Mouse (Mus musculus): ENCODE data around the gene Ptprm.
"Not testable (repeated sequence)": the region's sequence is repeated elsewhere in the genome, so short reads cannot be mapped to it uniquely, and the experiment has no call there.

Gene Ptprm

DNA sequence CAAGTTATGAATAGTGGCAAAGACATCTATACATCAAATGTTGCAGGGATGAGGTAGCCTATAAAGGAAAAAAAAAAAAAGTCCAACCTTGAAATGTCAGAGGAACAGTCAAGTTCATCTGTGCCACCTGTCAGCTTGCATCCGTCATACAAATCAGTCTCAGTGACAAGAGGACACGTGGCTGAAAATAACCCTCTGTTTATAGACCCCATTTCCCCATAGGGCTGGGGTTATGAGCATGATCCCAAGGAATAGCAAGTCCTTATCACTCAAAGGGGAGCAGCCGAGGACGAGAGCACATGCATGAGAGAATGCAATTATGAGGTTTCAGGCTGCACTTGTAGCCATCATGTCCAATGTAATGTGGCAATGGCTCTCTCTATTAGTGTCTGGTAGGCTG is 482.9 kb downstream of the Ptprm start:
- no peak for DNase-seq (ENCODE audit: low spot score)

DNA sequence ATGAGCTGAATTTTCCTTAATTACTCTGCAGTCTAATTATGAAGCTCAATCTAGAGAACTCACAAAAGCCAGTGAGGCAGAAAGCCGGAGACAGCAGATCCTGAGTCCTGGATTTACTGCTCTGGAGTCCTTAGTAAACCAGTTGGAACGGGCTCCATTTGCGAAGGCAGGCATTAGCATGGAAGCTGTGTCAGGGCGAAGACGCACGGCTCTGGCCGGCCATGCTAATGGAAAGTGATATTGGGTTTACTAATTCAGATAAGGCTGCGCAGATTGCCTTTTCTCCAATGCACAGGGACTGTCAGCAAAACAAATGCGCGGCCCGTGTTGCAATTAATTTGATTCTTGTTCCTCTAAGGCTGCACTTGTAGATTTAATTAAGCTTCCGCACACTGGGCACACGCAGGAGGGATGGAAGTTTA is 484.7 kb downstream of the Ptprm start:
- no peak for DNase-seq (ENCODE audit: low spot score)

DNA sequence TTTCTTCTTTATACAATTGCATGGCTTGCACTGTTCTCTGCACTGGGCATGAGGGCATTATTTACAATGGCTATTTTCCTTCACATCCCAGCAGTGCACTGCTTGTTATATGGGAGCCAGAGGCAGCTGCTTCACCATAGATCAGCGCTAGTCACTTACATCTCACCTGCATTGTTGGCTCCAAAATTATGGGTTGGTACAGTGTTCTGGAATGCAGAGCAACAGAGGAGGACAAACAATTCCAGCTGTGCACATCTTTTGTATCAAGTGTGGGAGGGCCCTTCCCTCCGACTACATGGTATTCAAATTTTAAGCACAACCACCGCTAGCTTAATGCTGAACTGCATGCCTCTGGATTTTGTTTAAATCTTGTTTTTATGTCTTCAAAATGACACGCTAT is 489.8 kb downstream of the Ptprm start:
- no peak for DNase-seq (ENCODE audit: low spot score)

DNA sequence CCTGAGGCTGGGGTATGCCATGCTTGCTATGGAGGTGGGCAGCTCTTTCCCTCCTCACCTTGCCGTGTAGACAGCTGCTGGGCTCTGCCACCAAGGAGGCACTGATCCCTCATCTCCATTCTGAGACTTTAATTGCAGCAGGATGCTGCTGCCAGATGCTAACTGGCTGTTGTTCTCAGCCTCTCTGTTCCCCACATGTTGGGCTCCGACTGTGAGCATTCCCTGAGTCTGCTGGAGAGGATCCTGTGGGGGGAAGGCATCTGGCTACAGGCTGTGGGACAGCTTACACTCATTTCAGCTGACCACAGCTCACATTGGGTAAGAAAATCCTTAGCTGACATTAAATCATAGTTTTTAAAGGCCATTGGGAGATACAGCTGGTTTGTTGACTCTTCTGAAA is 492.7 kb downstream of the Ptprm start:
- DNase-seq (ENCODE audit: low spot score), result no peak

DNA sequence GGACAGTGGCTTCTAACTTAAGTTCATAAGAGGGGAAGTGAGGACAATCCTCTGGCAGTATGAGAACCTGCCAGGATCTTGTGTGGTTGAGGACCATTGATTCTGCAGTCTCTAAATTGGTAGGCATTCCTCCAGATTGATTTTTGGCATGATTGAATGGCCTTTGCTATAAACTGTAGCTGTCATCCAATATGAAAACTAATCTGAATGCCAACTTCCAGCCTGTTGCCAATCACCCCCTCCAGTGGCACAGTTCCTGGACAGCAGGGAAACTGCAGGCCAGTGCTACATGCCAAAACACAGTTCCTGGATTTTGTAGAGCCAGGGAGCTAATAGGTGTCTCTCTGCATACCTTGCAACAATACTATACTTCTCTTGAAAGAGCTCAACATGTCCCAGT is 495.5 kb downstream of the Ptprm start:
- no peak for DNase-seq (ENCODE audit: low spot score)

DNA sequence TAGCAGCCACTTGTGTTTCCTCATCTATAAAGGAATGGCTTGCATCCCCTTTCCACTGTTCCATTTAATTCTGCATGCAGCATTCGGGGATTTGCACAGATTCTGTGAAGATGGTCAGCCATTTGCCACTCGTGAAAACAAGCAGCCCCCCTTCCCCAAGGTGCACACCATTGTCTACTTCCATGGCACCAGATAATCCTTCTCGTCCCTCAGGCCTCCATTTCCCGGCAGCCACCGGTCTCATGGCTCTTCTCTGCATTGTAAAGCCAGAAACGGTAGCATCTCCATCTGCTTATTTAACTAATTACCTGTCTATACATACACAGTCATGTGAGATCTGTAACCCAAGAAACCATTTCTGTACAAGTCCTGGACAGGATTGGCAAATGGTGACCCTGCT is 501.8 kb downstream of the Ptprm start:
- no peak for DNase-seq (ENCODE audit: low spot score)

DNA sequence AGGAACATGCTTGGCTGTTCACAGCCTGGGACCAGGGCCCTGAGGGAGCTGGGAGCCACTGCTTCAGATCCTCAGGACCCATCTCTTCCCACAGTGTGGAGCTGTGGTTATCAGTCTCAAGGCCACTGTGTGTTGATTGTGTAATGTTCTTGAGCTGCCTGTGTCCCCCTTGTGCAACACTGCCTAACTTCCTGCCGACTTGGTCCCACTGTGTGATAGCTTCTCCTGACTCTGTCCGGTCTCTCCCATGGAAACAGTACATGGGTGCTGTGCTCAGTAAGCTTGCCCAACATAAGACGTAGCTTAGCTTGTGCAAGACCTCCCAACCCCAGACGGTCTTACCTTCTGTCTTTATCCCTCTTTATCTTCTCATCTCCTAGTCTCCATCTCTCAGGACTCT is 507.2 kb downstream of the Ptprm start:
- not testable (repeated sequence) for DNase-seq (ENCODE audit: low spot score)

DNA sequence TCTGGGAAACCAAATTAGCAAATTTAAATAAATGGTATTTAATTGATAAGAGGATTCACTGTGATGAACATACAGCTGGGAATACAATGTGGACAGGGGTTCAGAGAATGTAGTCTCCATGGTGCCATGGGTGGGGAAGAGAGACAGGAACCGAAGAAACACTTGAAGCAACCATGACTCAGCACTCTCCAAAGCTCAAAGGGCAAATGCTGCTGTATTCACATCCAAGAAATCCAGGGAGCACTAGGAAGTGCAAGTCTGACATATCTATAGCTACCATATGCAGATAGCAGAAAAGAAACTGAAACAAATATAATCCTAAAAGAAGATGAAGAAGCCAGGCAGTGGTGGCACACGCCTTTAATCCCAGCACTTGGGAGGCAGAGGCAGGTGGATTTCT is 531.9 kb downstream of the Ptprm start:
- no peak for DNase-seq (ENCODE audit: low spot score)

DNA sequence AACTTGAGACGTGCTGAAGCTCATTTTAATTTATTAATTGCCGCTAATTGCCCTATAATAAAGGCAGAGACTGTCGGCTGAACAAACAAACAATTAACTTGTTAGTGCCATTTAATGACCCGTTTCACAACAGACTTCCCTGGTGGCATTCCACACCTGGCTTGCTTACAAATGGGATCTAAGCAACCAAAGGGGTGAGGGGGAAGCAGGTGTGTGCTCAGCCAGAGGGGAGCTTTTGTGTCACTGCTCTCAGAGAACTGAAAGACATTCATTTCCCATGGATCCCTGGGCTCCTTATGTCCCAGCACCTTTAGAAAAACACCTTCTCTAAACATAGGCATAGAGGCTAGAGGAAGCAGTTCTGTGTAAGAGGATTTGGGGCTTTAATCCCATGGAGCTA is 536.9 kb downstream of the Ptprm start:
- no peak for DNase-seq (ENCODE audit: low spot score)

DNA sequence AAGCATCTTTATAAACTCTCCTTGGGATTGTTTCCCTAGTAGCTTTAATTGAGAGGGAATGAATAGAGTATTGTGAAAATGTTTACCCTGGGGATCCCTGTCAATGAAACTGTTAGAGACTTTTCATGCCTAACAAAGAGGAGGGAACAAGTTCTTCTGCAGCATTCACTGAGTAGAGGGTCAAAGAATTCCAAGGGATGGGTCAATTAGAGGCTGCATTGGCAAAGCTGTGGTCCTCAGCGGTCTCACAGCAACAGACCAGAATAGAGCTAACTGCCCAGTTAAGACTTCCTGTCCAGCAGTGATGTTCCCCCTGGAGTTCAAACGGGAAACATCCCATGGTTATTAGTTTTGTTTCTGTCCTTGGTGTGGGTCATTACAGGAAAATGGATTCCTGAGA is 538.3 kb downstream of the Ptprm start:
- DNase-seq (ENCODE audit: low spot score), result no peak

DNA sequence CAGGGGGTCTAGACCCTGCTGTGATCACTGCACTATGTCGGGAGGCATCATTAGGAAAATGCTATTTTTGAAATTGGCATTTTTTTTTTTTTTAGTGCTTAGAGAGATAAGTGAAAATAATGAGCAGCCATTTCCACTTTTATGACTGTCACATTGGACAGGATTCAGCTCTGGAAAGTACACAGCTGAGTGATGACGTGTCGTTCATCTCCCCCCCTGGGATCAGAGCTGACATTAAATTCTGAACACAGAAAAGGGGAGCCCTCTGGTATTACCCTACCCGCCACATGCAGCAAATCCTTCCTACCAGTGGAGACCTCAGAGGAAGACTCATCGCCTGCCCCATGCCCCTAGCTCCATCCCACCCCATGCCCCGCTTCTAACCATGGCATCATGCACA is 540.5 kb downstream of the Ptprm start:
- DNase-seq (ENCODE audit: low spot score), result no peak

DNA sequence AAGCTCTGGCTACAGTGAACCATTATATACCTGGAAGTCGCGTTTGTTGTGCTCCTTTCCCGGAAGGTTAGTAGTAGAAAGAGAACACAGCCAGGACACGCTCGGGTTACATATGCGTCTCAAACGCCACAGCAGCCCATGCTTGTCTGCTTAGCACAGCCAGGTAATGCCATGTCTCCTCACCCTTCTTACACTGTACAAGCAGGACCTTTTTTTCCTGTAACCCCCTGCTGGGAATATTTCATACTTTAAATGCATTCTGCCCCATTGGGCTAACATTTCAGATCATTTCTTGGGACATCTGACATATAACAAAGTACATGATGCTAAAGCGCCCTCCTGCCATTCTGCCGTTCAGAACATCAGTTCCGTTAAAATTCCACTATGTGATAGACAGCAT is 540.9 kb downstream of the Ptprm start:
- DNase-seq (ENCODE audit: low spot score), result no peak

DNA sequence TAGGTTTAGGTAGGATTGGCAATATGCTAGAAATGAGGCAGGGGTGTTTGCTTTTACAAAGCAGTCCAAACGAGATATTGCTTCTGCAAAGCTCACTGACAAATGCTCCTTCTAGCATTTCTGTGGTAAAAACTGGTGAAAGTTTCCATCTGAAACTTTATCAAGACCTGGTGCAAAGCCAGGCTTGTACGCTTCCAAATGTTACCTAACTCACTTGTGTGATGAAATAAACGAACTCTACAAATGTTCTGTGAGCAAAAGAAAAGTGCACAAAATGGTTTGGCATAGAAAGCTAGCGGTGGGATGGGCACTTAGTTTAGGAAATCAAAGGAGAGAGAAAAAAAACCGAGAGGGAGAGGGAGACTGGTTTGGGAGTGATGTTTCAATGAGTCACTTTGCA is 544.5 kb downstream of the Ptprm start:
- no peak for DNase-seq (ENCODE audit: low spot score)

DNA sequence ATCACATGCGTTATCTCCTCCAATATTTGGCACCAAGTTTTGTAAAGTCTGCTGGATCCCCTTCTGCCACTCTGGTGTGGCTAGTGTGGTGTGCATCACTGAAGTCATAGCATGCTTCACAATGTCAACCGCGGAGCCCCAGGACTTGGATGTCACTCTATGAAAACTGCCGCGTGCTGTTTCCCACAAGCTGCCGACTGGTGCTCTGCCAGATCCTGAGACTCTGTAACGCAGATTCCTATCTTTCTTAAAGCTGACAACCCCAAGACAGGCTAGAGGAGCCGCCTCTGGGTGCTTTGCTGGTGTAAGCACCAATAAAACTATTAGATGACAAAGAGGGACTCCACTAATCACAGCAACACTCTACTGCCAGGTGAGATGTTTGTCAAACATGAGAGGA is 546.1 kb downstream of the Ptprm start:
- DNase-seq (ENCODE audit: low spot score), result no peak

DNA sequence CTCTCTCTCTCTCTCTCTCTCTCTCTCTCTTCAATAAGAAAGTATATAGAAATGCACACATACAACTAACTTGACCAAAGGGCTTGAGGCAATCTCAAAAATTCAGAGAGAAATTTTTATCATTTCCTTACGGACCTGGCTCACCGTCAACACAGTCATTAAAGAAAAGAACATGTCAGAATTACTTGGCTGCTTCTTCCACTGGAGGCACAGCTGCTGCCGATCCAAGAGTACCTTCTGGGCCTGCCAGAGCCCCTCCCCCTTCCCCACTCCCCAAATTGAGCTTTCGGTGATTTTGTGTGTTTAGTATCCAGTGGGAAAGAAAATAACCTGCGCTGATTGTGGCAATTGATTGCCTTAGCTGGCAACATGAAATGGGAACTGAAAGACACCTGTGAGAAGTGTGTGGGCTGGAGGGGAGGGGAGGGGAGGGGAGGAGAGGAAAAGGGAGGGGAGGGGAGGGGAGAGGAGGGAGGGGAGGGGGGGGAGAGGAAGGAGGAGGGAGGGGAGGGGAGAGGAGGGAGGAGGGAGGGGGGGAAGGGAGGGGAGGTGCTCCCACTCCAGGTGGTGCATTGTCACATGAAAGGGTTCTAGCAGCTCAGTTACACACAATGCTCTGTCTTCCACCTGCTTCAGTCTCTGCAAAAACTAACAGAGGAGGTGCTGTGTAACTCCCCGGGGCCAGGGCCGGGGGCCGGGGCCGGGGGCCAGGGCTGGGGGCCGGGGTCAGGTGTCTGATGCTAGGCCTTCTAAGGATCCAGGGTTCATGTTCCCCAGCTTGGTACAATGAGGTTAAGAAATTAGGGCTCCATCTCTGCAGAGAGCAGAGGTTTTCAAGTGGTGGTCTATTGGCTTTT is 552.2 kb downstream of the Ptprm start:
- DNase-seq (ENCODE audit: low spot score), result no peak

DNA sequence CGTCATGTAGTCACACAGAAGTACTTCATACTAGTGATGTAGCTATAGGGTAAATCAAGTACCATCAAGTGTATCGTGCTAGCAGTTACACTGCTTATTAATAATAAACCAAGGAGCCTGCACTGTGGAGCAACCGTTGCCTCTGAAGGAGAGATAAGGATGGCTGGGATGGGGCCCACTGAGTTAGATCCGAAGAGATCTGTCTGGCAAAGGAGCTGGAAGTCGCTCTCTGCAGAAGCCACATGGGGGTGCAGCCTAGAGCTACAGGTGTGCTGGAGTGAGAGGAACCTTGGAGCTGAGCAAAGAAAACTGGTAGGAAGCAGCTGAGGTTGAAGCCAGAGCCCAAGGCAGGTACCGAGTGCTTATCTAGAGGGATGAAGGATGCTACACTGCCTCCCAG is 554.0 kb downstream of the Ptprm start:
- DNase-seq (ENCODE audit: low spot score), result no peak

DNA sequence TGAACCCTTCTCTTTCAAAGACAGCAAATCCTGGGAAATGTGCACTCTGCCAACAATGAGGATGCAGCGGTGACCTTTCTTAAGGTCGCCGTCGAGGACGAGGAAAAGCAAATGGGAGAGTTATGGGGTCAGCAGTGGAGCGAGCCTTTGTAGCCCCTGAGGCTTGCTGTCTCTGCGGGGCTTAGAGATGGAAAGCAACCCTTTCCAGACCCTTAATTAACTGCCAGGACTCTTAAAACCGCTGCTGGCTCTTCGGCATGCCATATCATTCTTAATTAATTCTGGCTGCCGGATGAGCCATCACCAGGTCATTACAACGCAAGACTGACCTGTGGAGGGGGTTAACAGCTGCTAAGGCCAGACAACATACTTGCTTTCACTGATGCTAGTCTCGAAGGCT is 568.1 kb downstream of the Ptprm start:
- no peak for DNase-seq (ENCODE audit: low spot score)

DNA sequence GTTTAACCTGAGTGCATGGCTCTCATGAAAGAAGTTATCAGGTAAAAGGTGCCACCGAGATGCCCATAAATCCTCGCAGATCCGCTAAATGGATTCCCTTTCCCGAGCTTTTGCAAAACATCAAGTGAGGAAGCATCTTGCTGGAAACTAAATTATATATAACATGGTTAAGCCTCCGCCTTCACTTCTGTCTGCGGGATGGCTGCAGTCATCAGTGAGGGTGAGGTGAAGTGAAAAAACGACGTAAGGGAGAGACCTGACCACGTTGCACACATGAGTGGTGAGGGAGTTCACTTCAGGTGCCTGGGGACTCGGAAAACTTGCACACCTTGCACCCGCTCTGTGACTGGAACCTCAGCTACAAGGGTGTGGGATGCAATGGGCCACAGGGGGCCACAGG is 568.7 kb downstream of the Ptprm start:
- no peak for DNase-seq (ENCODE audit: low spot score)

DNA sequence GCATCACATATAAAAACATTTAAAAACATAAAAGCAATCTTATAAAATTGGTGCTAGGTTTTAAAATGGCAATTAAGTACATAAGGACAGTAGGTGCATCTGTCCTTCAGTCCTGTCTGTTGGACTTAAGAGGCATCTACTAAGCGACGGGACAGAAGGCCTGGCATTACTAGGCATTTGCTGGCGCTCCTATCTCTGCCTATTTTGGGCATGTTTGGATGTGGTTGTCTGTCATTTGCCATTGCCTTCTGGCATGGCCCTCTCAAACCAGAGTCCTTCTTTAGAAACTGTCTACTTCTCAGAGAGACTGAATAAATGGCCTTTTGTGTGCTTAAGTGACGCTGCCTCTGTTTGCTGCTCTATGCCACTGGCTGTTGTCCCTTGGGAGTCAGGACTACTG is 570.7 kb downstream of the Ptprm start:
- no peak for DNase-seq (ENCODE audit: low spot score)

DNA sequence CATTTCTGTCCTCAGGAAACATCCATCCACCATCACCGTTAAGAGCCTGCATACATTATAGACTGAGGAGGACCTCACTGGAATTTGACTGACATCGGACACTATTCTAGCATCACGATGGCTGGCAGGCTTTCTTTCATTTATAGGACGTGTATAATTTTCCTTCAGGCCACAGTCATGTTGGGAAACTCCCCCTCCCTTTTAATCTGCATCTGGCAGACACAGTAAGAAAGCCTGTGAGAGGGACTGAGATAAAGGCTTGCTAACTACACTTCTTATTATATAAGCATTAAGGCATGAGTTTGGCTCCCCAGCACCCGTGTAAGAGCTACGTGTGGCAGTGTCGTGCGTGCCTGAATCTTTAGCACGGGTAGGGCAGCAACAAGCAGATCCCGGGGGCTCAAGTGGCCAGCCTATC is 571.2 kb downstream of the Ptprm start:
- DNase-seq (ENCODE audit: low spot score), result no peak

DNA sequence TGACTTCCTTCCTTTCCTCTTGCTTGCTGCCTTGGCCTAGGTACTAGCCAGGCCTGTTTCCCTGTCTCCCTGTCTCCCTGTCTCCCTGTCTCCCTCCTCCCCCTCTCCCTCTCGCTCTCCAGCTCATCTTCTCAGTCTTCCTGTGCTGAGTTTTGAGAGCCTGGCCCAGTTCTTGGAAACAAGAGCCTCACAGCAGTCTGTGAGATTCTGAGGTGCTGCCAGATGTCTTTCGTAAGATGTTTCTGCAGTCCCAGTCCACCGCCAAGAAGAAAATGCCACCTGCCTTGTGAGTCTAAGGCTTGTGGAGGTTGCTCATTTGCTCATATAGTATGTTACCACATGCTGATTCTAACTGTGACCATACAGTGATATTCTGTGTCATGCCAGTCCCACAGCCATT is 572.3 kb downstream of the Ptprm start:
- DNase-seq (ENCODE audit: low spot score), result no peak

DNA sequence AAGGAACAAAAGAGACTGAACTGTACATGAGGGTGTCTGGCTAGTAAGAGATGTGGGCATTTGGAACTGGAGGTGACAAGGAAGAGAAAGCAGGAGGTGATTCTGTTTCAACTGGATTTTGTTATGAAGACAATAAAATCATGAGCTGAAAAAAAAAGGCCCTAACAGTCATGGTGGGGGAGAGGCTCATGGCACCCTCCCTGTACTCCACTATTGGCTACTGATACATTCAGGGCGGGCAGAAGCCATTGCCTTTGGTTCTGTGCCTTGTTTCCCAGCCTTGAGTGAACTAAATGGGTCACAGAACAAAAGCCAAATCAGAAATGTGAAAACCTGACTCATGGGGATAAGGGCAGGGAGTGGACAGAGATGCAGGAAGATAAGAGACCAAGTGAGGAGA is 575.2 kb downstream of the Ptprm start:
- no peak for DNase-seq (ENCODE audit: low spot score)

DNA sequence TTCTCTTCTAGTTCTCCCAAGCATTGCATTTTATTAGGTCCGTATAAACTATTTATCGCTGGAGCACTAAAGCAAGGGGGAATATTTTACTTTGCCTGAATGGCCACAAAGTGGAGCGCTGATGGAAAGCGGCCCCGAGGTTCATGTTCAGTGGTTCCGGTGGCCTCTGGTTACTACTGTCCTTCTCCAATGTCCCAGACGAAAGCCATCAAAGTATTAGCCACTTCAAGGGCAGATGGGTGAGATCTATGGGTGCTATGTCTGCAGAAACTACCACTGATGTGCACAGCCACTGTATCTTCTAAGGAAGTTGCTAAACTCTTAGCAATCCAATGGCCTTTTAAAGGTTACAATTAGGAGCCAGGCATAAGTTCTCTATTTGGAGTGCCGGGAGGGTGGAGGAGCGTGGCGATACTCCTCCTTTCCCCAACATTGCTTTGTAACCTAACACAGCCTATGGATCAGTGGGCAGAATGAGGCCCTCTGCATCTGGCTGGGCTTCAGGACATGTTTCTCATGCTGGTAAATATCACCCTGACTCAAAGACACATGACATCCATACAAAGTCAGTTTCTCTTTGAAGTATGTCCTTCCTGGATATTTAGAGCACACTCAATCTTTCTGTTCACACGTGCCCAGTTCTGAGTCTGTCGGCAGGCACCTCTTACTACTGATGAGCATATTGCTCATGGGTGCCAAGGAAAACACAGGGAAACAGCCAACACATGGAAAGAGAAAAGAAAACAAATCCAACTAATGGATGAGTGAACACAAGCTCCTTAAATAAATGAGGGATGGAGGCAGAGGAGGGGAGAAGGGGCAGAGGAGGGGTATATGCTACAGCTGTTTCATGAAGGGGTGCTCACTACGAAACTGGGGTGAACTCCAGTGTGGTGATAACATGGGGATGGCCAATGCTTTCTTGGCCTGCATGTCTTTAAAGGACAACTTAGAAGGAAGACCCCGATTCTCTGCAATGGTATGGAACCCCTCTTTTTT is 584.6 kb downstream of the Ptprm start:
- DNase-seq (ENCODE audit: low spot score), result no peak
